Mouse (Mus musculus) hematopoietic stem cell, adult 5-6 weeks (primary cell): ENCODE data around the gene Fam167b. TPM values are rescaled to one million over a fixed set of nuclear protein-coding genes. Genes with fewer than 3 reads are reported as not detected.

Experiments used
- ATAC-seq, 2 experiments: fragments of 125-278 bp in 1 of 2; replicated peaks in 1 of 2; 2 replicates each; pipeline ENCODE4 v1.8.0; 2016 to 2017; ENCODE audit warnings: inconsistent platforms in 2 of 2, mild to moderate bottlenecking in 2 of 2, moderate number of reproducible peaks in 2 of 2, low read depth in 1 of 2, moderate TSS enrichment in 1 of 2; ENCODE audit not compliant: low FRiP score in 2 of 2, poor library complexity in 2 of 2, severe bottlenecking in 2 of 2, insufficient read depth in 1 of 2, low TSS enrichment in 1 of 2
- total RNA-seq: library from RNA; stranded (forward); fragments of 172-1452, 232-1000 nt; gene quantifications from 2 replicates; pipeline ENCODE4 v1.2.3, GENCODE M21; 2017

Gene Fam167b
- total RNA-seq, 1 experiment from 2014 or later: not detected

DNA sequence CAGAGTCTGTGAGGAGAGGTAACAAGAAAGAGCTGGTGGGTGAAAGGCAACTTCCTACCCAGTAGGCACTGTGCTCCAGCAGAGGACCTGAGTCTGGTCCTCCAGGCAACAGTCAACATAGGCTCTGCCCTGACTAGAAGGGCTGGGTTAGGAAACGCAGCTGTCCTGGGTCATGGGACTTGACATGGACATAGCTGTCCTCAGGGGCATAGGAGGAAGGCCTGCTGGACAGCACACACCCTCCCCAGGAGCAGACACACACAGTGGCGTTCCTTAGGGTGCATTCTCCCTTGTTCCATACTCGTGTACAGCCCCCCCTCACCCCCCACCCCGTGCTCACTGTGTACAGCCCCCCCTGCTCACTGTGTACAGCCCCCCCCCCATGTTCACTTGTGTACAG lies 32.1 kb upstream of the Fam167b start:
- no peak for ATAC-seq

DNA sequence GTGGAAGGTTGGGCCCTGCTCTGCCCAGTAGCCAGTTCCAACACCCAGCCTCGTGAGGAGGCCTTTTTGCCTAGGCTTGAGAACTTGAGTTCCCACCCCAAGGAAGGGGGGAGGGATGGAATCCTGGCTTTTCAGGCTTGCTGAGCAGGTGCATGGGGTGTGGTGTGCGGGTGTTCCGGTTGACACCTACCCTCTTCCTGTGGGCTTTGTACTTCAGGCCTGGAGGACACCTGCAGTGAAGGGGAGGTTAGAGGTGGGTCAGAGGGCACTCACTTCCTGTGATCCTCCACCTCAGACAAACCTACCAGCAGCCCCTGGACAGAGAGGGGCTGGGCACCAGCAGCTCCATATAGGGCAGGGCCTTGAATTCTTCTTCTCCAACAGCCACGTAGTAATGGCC lies 31.7 kb upstream of the Fam167b start:
- ATAC-seq: no peak

DNA sequence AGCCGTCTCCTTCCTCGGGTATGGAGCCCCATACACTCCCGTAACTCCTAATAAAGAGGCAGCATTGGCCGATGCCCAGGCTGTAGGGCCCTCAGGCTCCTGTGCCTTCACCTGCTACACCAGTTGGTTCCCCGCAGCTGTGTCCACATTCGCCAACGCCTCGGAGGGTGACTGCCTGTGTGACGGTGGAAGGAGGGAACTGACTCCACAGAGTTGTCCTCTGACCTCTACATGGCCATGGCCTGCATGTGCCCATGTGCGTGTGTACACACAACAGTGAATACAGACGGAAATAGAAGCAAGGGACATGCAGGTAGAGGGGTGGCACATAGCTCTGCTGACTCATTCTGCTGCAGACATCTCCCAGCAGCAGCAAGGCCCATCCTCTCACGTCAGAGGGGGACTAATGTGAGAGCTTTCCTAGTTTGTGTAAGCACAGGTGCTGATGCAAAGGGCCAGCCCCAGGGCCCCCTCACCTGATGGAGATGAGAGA lies 30.8 kb upstream of the Fam167b start:
- ATAC-seq: no peak

DNA sequence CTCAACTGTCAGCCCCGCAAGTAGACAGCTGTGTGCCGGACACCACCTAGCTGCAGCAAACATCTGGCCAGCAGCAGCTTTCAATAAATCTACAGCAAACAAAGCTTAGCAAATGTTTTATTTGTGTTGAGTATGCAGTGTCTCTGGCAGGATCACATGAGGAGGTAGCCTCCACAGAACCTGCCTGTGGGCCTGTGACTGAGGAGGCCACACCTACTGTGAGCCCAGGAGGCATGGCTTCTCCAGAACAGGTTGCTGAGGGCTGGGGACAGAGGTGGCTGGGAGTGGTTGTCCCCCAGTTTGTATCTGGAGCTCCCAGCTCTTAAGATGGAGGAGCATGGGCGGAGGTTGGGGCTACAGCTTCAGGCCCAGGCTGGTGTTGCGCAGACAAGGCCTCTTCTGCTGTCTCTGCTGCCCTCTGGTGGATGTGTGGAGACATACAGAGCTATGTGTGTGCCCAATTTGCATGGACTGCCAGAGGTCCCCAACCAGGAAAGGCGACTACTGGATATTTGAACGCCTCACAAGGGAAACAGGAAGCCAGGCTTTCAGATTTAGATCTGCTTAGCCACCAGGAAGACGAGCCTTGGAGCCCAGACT lies 30.2 kb upstream of the Fam167b start:
- peak; percentile 90 to 96 for ATAC-seq

DNA sequence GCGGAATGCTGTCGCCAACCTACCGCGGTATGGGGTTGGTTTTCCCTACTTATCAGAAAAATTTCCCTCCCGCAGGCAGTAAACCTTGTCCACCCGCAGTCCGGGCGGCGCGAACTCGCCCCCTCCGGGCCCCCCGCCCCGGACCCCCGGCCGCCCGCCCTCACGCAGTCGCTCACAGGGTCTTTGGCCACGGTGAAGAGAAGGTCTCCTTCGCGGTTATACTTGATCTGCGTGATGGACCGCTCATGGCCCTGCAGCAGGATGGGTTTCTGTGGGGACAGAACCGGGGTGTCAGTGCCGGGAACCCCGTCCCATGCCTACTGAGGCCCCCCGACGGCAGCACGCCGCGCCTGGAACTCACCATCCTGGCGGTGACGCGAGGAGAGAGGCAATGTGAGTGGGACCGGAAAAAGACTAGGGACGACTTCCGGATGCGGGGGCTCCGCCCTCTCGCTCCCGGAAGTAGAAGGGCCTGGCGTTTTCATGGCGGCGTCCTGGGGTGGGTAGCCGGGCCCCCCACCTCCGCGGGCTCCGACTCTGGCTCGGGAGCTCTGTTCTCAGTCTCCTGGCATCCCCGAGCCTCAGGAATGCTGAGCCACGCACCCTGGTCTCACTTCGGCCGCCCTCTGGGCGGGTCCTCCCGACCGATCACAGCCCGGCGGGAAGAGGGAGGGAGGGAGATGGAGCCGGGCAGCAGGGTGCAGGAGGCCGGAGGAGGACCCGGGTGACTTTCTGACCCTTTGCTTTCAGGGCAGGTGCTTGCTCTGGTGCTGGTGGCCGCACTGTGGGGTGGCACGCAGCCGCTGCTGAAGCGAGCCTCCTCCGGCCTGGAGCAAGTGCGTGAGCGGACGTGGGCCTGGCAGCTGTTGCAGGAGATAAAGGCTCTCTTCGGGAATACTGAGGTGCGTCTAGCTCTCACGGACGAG lies 22.1 kb upstream of the Fam167b start, which contains the start of the genes Eif3i and Tmem234:
Eif3i (minus strand) TSS at position 416 of the 926 bp plus-strand sequence.
Tmem234 (plus strand) TSS at position 436 of the 926 bp plus-strand sequence.
- ATAC-seq: peak; percentile 85 to 95

DNA sequence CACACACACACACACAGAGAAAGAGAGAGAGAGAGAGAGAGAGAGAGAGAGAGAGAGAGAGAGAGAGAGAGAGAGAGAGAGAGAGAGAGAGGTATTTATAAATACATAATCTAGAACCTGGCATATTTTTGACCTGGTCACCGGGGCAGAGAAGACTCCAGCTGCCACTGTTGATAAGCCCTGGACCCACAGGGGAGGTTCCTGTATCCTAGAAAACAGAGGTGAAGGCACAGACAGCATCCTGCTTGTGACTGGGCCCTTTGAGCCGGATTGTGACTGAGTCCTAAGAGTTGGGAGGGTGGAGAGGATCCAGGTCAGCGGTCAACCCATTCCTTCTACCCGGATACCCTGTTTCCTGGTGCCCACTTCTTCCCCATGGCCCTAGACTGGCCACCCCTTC lies 10.5 kb upstream of the Fam167b start:
- ATAC-seq: no peak

DNA sequence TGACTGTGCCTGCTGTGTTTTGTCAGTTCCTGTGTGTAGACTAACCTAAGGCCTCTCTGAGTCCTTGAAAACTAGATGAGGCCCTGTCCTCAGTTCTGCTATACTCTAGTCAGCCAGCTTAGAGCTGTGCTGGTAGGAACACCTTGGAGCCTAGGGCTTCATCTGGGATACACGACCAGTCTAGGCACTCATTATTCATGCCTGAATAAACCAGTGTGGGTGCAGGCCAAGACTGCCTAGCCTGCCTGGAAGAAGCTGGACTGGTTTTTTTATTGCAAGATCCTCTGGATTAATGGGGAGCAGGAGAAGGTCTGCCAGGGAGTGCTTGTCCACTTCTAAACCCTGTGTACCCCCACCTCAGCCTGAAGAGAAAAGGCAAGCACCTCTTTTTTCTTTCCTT lies 8.6 kb upstream of the Fam167b start:
- ATAC-seq: no peak

DNA sequence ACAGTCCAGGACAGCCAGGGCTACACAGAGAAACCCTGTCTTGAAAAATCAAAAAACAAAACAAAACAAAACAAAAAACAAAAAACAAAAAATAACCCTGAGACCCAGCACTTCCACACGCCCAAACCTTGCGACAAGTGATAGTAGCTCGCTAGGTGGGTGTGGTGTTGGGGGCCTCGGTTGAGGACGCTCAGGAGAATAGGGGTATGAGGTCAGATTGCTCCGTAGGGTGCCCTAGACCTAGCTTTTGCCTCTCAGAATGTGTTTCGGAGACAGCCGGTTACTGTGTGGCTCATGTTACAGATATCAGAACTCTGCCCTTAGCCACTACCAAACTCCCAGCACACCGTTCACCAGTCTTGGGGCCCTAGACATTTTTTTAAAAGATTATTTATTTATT lies 7.4 kb upstream of the Fam167b start:
- ATAC-seq: no peak

DNA sequence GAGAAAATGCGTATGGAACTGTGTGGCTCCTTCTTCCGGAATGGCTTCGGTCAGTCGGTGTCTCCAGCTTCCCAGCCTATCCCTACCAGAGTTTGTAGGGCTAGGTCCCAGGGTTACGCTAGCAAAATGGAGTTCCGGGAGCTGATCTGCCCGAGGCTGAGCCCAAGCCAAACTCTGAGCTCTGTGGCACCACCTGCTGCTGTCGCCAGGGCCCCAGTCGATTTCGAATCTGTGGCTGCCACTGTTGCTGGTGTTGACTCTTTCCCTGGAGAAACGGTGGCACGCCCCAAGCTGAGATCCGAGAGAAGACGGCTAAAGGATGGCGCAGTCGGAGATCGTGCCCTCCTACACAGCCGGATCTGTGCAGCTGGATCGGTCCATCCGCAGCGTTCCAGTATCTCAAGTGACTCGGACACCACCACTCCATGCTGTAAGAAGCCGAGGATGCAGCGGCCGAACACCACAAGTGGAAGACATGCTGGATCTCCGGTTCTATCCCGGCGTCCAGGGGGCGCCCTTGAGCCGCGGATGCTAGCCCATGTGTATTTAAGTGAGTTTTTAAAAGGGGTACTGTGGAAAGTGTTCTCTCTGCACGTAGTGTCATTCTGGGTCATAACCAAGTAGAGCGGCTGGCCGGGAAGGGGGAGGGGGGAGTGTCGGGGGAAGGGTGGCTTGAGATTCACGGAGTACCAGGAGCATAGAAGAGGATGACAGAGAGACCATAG lies 6.7 kb upstream of the Fam167b start:
- peak; percentile 88 to 89 for ATAC-seq

DNA sequence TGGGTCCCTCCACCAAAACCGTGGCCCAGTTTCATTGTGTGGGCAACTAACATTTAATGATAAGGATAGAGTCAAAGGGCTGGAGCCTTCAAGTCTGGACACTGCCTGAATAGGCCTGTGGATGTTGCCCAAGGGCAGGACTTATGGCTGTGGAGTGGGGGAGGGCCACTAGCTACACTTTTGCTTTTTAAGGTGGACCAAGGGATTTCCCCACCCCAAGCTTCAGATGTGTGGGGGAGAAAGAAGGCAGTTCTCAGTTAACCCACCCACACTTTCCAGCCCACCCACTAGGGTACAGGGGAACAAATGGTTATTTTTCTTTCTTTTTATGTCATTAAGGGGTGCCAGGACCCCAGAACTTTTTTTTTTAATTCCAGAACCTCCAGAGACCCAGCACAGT lies 6.0 kb upstream of the Fam167b start:
- no peak for ATAC-seq

DNA sequence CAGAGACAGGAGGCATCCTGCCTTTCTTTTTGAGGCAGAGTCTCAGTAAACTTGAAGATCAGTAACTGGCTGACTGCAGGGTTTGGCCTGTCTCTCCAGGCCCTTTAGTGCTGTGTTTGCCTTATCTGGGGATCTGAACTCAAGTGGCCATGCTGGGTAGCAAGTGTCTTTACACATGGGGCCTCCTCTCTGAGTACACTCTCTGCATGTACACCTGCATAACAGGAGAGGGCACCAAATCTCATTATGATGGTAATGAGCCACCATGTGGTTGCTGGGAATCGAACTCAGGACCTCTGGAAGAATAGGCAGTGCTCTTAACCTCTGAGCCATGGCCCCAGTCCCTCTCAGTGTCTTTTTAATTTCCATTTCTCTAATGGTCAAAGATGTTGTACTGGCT lies 3.9 kb upstream of the Fam167b start:
- no peak for ATAC-seq

DNA sequence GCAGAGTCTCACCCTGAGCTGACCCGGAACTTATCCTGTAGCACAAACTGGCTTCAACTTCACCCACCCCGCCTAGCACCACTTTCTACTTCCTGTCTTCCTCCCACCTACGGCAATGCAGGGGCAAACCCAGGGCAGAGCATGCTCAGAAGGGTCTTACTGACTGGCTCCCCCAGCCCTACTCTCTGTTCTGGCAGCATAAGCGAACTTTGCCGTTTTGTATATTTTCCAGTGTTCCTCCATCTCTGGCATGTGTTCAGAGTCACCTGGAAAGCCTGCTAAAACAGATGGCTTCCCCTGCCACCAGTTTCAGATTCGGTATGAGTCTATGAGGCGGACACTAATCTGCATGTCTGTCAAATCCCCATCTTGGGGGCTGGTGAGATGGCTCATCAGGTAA lies 2.0 kb upstream of the Fam167b start:
- no peak for ATAC-seq

DNA sequence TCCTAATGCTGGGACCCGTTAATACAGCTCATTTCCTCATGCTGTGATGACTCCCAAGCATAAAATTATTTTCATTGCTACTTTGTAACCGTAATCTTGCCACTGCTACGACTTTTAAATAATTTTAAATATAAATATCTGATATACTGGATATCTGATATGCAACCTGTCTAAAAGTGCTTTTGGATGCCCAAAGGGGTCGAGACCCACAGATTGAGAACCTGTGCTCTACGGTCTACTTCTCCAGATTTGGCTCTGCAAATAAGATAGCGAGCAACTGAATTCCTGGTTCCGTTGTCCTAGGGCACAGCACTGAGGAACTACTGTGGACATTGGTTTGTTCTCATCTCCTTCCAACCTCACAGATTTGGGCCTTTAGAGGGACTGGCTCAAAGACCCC lies 661 bp downstream of the Fam167b start:
- no peak for ATAC-seq

DNA sequence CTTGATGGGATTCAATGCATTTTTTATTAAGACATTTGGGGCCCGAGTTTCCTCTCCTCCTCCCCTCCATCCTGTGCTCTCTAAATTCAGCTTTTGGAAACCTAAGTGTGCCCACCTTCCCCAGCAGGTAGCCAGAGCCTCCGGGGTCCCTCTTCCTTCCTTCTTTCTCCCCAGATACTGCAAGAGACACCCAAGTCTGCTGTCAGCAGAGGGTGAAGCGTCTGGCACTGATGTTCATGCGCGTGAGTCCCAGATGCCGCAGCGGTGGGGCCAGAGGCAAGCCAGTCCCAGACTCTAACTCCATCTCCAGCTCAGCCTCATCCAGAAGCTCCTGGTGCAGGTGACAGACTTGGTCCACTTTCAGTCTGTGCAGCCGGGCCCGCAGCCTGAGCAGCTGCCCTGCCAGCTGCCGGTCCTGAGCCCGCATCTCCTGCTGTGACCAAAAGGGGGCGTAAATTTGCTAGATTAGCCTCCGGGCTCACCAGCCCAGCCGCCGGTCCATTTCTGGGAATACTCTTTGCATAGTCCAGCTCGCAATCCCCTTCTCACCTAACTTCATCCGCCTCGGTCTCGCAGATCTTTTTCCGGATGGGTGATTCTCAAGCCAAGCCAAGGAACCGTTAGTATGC lies 1.4 kb downstream of the Fam167b start:
- peak in 1 of 2 experiments; percentile 59; a peak in 3 of 4 replicates for ATAC-seq

DNA sequence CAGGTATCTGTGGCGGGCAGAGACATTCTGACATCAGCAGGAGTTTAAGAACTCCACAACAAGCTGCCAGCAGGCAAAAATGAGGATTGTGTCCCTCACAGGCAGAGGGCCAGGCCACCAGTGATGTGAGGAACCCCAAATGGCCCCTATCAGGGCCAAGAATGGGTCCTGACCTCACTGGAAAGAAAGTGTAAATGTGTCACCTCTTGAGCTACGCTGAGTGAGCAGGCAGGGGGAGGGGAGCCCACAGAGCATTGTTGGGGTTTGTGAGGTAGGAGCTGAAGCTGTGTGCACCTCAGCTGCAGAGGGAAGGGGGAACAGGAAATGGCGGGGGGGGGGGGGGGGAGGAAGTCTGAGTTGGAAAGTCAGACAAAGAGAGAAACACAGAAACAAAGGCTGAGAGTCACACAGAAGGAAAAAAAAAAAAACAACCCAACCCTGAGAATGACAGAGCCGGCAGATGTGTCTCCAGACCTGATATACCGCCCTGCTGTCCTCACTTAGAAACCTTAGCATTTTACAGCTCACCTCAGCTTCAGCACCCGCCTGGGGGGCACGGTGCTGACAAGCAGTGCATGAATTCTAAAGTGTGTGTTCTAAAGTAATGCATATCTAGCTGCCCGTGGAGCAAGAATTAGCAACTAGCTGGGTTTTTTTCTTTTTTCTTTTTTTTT lies 3.0 kb downstream of the Fam167b start:
- ATAC-seq: peak; percentile 87 to 88

DNA sequence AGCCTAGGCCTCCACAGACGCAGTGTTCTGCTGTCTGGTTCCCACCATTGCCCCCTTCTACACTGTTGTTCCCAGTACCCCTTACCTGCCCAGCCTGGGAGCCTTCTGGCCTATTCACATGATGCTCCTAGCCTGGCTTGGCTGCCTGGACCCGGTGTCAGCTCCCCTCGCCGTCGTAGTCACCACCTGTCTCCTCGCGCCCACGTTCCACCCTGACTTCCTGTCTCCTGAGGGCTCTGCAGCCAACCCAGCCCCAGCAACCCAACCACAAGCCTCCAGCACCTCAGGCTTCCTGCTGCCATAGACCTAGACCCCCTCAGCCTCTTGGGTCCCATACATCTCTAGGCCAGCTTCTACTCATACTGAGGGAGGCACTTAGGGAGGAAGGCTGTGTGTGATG lies 4.9 kb downstream of the Fam167b start, which contains the start of gene Lck:
Lck (minus strand) TSS at position 212 of the 400 bp plus-strand sequence.
- peak; percentile 24 to 36; a peak in 2 of 4 replicates for ATAC-seq

DNA sequence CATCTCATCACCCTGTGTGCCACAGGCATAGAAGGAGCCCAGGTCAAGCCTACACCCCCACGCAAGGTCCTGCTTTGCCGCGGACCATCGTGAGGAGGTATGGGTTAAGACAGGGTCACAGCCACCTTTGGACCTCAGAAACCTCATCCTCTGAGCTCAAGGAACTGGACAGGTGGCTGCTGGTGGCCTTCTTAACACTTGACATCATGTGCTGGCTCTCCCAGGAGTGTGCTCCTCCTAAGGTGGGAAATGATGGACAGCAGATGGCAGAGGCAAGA lies 5.3 kb downstream of the Fam167b start:
- no peak for ATAC-seq
